Mouse (Mus musculus): ENCODE results near the gene Sec24a. TPM values are rescaled to one million over a fixed set of nuclear protein-coding genes. Genes with fewer than 3 reads are reported as not detected.

The Sec24a gene
- polyA plus RNA-seq, 1 experiment from 2014 or later: 16.5 TPM

- no peak overlapping the region for H3K4me2 ChIP-seq (ENCODE audit: low read length)
- no peak overlapping the region for H3K27ac ChIP-seq (ENCODE audit: low read length)
- no peak overlapping the region for H3K9ac ChIP-seq (ENCODE audit: low read depth, low read length)
- no peaks in the 10 kb centered on the region for H3K36me3 ChIP-seq (ENCODE audit: control insufficient read depth, insufficient read depth, low read length)
- WGBS: 78% methylated on average over 16 of the region's 16 CpGs
- no peak for ATAC-seq
- no peaks in the 10 kb centered on the region for H3K27me3 ChIP-seq (ENCODE audit: control insufficient read depth, insufficient read depth, low read depth, low read length)
- no peaks in the 10 kb centered on the region for H3K9me3 ChIP-seq (replicated peaks; ENCODE audit: control insufficient read depth, low read length, poor library complexity, severe bottlenecking)
- no peak overlapping the region for H3K4me3 ChIP-seq (ENCODE audit: low read depth, low read length)
- H3K4me1 ChIP-seq (ENCODE audit: control insufficient read depth, insufficient read depth, low read length): no peaks in the 10 kb centered on the region
Observed at GRCm38 (mm10) chr11:51661867-51662365, 101.5 kb downstream of the Sec24a start.

- Histone ChIP-seq H3K9ac (ENCODE audit: low read depth, low read length) (no peak overlapping the region), H3K9me3 (replicated peaks; ENCODE audit: control insufficient read depth, low read length, poor library complexity, severe bottlenecking) (no peaks in the 10 kb centered on the region), H3K4me1 (ENCODE audit: control insufficient read depth, insufficient read depth, low read length) (no peaks in the 10 kb centered on the region), H3K36me3 (ENCODE audit: control insufficient read depth, insufficient read depth, low read length) (no peaks in the 10 kb centered on the region), H3K27me3 (ENCODE audit: control insufficient read depth, insufficient read depth, low read depth, low read length) (no peaks in the 10 kb centered on the region), H3K4me2 (ENCODE audit: low read length) (no peak overlapping the region), H3K4me3 (ENCODE audit: low read depth, low read length) (no peak overlapping the region), H3K27ac (ENCODE audit: low read length) (no peak overlapping the region)
- WGBS: 75% methylated on average over 6 of the region's 6 CpGs
- ATAC-seq: no peak
Observed at GRCm38 (mm10) chr11:51658705-51659104, 104.7 kb downstream of the Sec24a start.

- no peak for ATAC-seq
- no peak overlapping the region for H3K27ac ChIP-seq (ENCODE audit: low read length)
Observed at GRCm38 (mm10) chr11:51658291-51658690, 105.1 kb downstream of the Sec24a start.

GRCm38 (mm10) chr11:51656798-51657521 is 106.5 kb downstream of the Sec24a start:
- H3K27me3 ChIP-seq (ENCODE audit: control insufficient read depth, insufficient read depth, low read depth, low read length): no peaks in the 10 kb centered on the region
- no peak for ATAC-seq
- 86% methylated on average over 10 of the region's 10 CpGs for WGBS

More at GRCm38 (mm10) chr11:51658291-51658690, 105.1 kb downstream of the Sec24a start:
- no peaks in the 10 kb centered on the region for H3K27me3 ChIP-seq (ENCODE audit: control insufficient read depth, insufficient read depth, low read depth, low read length)
- no peak overlapping the region for H3K4me2 ChIP-seq (ENCODE audit: low read length)
- H3K9ac ChIP-seq (ENCODE audit: low read depth, low read length): no peak overlapping the region
- 74% methylated on average over 7 of the region's 7 CpGs for WGBS
- H3K4me1 ChIP-seq (ENCODE audit: control insufficient read depth, insufficient read depth, low read length): no peaks in the 10 kb centered on the region
- H3K9me3 ChIP-seq (replicated peaks; ENCODE audit: control insufficient read depth, low read length, poor library complexity, severe bottlenecking): no peaks in the 10 kb centered on the region
- no peak overlapping the region for H3K4me3 ChIP-seq (ENCODE audit: low read depth, low read length)
- no peaks in the 10 kb centered on the region for H3K36me3 ChIP-seq (ENCODE audit: control insufficient read depth, insufficient read depth, low read length)

DNA sequence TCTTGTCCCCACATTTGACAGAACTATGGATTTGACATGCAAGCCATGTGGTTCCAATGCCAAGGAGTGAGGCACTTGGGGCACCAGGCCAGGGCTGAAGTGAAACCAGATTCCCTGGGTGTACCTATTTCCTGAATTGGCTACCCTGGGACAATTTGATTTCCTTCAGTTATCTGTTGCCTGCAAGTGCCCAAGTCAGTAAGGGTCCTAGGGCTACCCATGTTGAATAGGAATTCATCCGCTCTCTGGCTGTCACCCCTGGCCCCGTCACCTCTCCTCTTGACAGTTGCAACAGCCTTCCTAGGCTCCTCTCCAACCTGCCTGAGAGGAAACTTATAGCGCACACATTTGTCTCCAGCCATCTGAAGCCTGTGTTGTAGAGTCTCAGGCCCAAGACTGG is 108.5 kb downstream of the Sec24a start:
- WGBS: 95% methylated on average over 3 of the region's 3 CpGs
- no peak overlapping the region for H3K4me2 ChIP-seq (ENCODE audit: low read length)
- ATAC-seq: no peak

More at GRCm38 (mm10) chr11:51656798-51657521, 106.5 kb downstream of the Sec24a start:
- Histone ChIP-seq H3K9me3 (replicated peaks; ENCODE audit: control insufficient read depth, low read length, poor library complexity, severe bottlenecking) (no peaks in the 10 kb centered on the region), H3K9ac (ENCODE audit: low read depth, low read length) (no peak overlapping the region), H3K27ac (ENCODE audit: low read length) (no peak overlapping the region), H3K4me3 (ENCODE audit: low read depth, low read length) (no peak overlapping the region), H3K4me2 (ENCODE audit: low read length) (no peak overlapping the region), H3K4me1 (ENCODE audit: control insufficient read depth, insufficient read depth, low read length) (no peaks in the 10 kb centered on the region), H3K36me3 (ENCODE audit: control insufficient read depth, insufficient read depth, low read length) (no peaks in the 10 kb centered on the region)

DNA sequence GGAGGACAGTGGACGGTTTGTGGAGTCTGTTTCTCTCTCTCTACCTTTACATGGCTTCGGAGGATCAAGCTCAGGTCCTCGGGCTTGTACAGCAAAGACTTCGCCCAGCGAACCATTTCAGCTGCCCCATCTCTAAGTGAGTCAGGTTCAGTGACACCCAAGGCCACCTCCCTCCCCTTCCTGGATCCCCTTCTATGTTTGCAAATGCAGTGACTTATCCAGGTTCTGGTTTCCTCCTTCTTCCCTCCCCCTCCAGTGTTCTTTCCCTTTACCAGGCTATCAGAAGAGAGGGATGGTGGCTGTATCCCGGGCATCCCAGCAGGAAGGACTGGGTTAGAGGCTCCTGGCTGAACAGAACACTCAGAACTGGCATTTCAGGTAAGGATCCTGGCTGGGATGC is 109.7 kb downstream of the Sec24a start:
- no peaks in the 10 kb centered on the region for H3K9me3 ChIP-seq (replicated peaks; ENCODE audit: control insufficient read depth, low read length, poor library complexity, severe bottlenecking)
- WGBS: 85% methylated on average over 6 of the region's 6 CpGs
- H3K4me1 ChIP-seq (ENCODE audit: control insufficient read depth, insufficient read depth, low read length): peaks cover 13% of the 10 kb centered on the region
- no peak overlapping the region for H3K27ac ChIP-seq (ENCODE audit: low read length)
- no peak for ATAC-seq
- H3K4me2 ChIP-seq (ENCODE audit: low read length): no peak overlapping the region
- H3K36me3 ChIP-seq (ENCODE audit: control insufficient read depth, insufficient read depth, low read length): no peaks in the 10 kb centered on the region
- no peak overlapping the region for H3K9ac ChIP-seq (ENCODE audit: low read depth, low read length)
- peaks cover 6% of the 10 kb centered on the region; the same call in 1 of the 2 replicates for H3K27me3 ChIP-seq (ENCODE audit: control insufficient read depth, insufficient read depth, low read depth, low read length)
- no peak overlapping the region for H3K4me3 ChIP-seq (ENCODE audit: low read depth, low read length)

More for the DNA sequence above, 108.5 kb downstream of the Sec24a start:
- no peak overlapping the region for H3K27ac ChIP-seq (ENCODE audit: low read length)
- H3K27me3 ChIP-seq (ENCODE audit: control insufficient read depth, insufficient read depth, low read depth, low read length): no peaks in the 10 kb centered on the region; the same call in 1 of the 2 replicates
- H3K36me3 ChIP-seq (ENCODE audit: control insufficient read depth, insufficient read depth, low read length): no peaks in the 10 kb centered on the region
- H3K4me1 ChIP-seq (ENCODE audit: control insufficient read depth, insufficient read depth, low read length): peaks cover 3% of the 10 kb centered on the region
- no peaks in the 10 kb centered on the region for H3K9me3 ChIP-seq (replicated peaks; ENCODE audit: control insufficient read depth, low read length, poor library complexity, severe bottlenecking)
- H3K4me3 ChIP-seq (ENCODE audit: low read depth, low read length): no peak overlapping the region
- H3K9ac ChIP-seq (ENCODE audit: low read depth, low read length): no peak overlapping the region

- 90% methylated on average over 4 of the region's 4 CpGs for WGBS
Observed at GRCm38 (mm10) chr11:51652889-51653418, 110.5 kb downstream of the Sec24a start.

DNA sequence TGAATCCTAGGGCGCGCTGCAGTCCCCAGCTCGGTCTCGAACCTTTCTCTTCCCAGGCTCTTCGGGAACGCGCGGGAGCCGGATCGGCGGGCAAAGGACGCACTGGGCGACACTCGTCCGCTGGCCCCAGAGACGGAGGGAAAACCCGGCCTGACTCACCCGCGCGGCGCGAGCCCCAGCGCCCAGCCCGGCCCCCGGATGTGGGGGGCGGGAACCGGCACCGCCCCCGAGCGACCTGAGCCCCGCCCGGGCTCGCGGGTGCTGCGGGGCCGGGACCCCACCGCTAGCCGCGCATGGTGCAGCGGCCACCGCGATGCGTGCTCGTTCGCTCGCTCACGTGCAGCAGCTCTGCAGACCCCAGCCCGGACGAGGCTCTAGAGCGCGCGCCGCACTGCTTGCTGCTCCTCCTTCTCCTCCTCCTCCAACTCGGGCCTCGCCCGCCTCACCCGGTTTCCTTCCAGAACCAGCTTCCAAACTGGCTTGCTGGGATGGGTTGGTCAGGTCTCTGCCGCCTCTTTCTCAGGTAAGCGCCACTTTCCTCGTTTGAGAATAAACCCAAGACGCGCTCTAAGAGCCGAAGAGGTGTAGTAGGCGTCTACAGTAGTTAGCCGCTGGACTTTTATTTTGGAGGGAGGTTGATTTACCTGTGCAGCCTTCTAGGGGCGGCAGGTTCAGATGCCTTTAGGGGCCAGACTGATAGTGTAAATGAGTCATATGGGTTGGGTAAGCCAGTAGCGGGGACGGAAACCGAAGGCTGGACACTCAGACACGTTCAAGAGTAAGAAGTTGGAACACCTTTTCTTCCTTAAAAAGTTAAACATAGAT is 112.5 kb downstream of the Sec24a start, which contains the start of the genes N4bp3 and D930048N14Rik:
Gene N4bp3 (minus strand): TSS at position 152 of the 825 bp plus-strand sequence.
Gene D930048N14Rik (plus strand): TSS at position 264 of the 825 bp plus-strand sequence.
- ATAC-seq: peak; percentile 80
- H3K27ac ChIP-seq (ENCODE audit: low read length): no peak within 1 kb of the TSS; the same call in 1 of the 2 replicates
- WGBS: 2% methylated on average over 57 of the region's 70 CpGs

More at GRCm38 (mm10) chr11:51652889-51653418, 110.5 kb downstream of the Sec24a start:
- peaks cover 14% of the 10 kb centered on the region for H3K4me1 ChIP-seq (ENCODE audit: control insufficient read depth, insufficient read depth, low read length)
- no peaks in the 10 kb centered on the region for H3K9me3 ChIP-seq (replicated peaks; ENCODE audit: control insufficient read depth, low read length, poor library complexity, severe bottlenecking)
- ATAC-seq: no peak
- no peak overlapping the region for H3K4me2 ChIP-seq (ENCODE audit: low read length)
- H3K27me3 ChIP-seq (ENCODE audit: control insufficient read depth, insufficient read depth, low read depth, low read length): peaks cover 6% of the 10 kb centered on the region; the same call in 1 of the 2 replicates
- no peak overlapping the region for H3K27ac ChIP-seq (ENCODE audit: low read length)
- H3K36me3 ChIP-seq (ENCODE audit: control insufficient read depth, insufficient read depth, low read length): no peaks in the 10 kb centered on the region
- H3K9ac ChIP-seq (ENCODE audit: low read depth, low read length): no peak overlapping the region
- H3K4me3 ChIP-seq (ENCODE audit: low read depth, low read length): no peak overlapping the region

More for the DNA sequence above, 112.5 kb downstream of the Sec24a start, which contains the start of the genes N4bp3 and D930048N14Rik:
- Histone ChIP-seq H3K4me1 (ENCODE audit: control insufficient read depth, insufficient read depth, low read length) (peaks cover 14% of the 10 kb centered on the region), H3K9me3 (replicated peaks; ENCODE audit: control insufficient read depth, low read length, poor library complexity, severe bottlenecking) (no peaks in the 10 kb centered on the region), H3K36me3 (ENCODE audit: control insufficient read depth, insufficient read depth, low read length) (no peaks in the 10 kb centered on the region), H3K4me3 (ENCODE audit: low read depth, low read length) (peak within 1 kb of the TSS; percentile 77), H3K27me3 (ENCODE audit: control insufficient read depth, insufficient read depth, low read depth, low read length) (peaks cover 6% of the 10 kb centered on the region; the same call in 1 of the 2 replicates), H3K9ac (ENCODE audit: low read depth, low read length) (peak within 1 kb of the TSS; percentile 82), H3K4me2 (ENCODE audit: low read length) (peak within 1 kb of the TSS; percentile 95)

Measured in midbrain, embryonic 16.5 days (tissue).